Mouse (Mus musculus) spleen, postnatal 14 days (tissue): ENCODE measurements around the gene Tgfb1i1.

Experiments used
- DNase-seq, 2 experiments: peaks; one replicate each; pipeline ENCODE4 v3.0.0; 2021 to 2022; ENCODE audit warnings: low spot score in 2 of 2

The Tgfb1i1 gene

GRCm38 (mm10) chr7:128288923-128289544, 42.4 kb downstream of the Tgfb1i1 start:
- peak in 1 of 2 experiments; percentile 31 for DNase-seq

GRCm38 (mm10) chr7:128294785-128295184, 48.2 kb downstream of the Tgfb1i1 start:
- no peak for DNase-seq

GRCm38 (mm10) chr7:128296514-128296913, 49.9 kb downstream of the Tgfb1i1 start:
- no peak for DNase-seq

GRCm38 (mm10) chr7:128297291-128297616, 50.6 kb downstream of the Tgfb1i1 start:
- no peak for DNase-seq

GRCm38 (mm10) chr7:128297617-128298480, 51.2 kb downstream of the Tgfb1i1 start, which contains the start of gene BC017158:
Gene BC017158 (minus strand): TSS chr7:128298170.
- DNase-seq = peak; percentile 42 to 57

GRCm38 (mm10) chr7:128298481-128299342, 52.1 kb downstream of the Tgfb1i1 start:
- DNase-seq = no peak

GRCm38 (mm10) chr7:128300952-128301351, 54.3 kb downstream of the Tgfb1i1 start:
- no peak for DNase-seq

- no peak for DNase-seq
These were observed 55.5 kb downstream of the Tgfb1i1 start for GRCm38 (mm10) chr7:128302151-128302550.

GRCm38 (mm10) chr7:128304198-128304597, 57.6 kb downstream of the Tgfb1i1 start:
- DNase-seq = no peak

GRCm38 (mm10) chr7:128304907-128305306, 58.3 kb downstream of the Tgfb1i1 start:
- no peak for DNase-seq
